Mouse (Mus musculus) megakaryocyte-erythroid progenitor cell, adult 5-6 weeks (primary cell): ENCODE data around the gene Pdk1. TPM values are rescaled to one million over a fixed set of nuclear protein-coding genes. Genes with fewer than 3 reads are reported as not detected.
"Not testable (repeated sequence)": the region's sequence is repeated elsewhere in the genome, so short reads cannot be mapped to it uniquely, and the experiment has no call there.

ENCODE experiments used
- ATAC-seq: replicated peaks from 2 replicates; pipeline ENCODE4 v1.8.0; 2016; ENCODE audit warnings: mild to moderate bottlenecking, inconsistent platforms; ENCODE audit not compliant: severe bottlenecking, poor library complexity, low FRiP score, low TSS enrichment
- total RNA-seq, 2 experiments: library from RNA; stranded (forward) in 1 of 2; stranded (reverse) in 1 of 2; fragments of 200-1000, 215-1000 nt in 1 of 2; fragments of >200 nt in 1 of 2; fragmentation: Nextera tagmentation in 1 of 2; gene quantifications; 2 replicates each; pipeline ENCODE4 v1.2.3; 2014 to 2017

Pdk1 gene
- total RNA-seq, 2 experiments from 2014 or later: 27.9 to 66.8 TPM

GRCm38 (mm10) chr2:71924931-71925330 is 51.9 kb downstream of the Pdk1 start:
- ATAC-seq: not testable (repeated sequence)

GRCm38 (mm10) chr2:71934046-71934445 is 61.0 kb downstream of the Pdk1 start:
- no peak for ATAC-seq

- ATAC-seq: no peak
These were observed 63.7 kb downstream of the Pdk1 start for GRCm38 (mm10) chr2:71936711-71937110.

- no peak for ATAC-seq
These were observed 64.8 kb downstream of the Pdk1 start for GRCm38 (mm10) chr2:71937649-71938308.

- no peak for ATAC-seq
These were observed 65.8 kb downstream of the Pdk1 start for GRCm38 (mm10) chr2:71938716-71939393.

GRCm38 (mm10) chr2:71941005-71941720 is 68.1 kb downstream of the Pdk1 start:
- ATAC-seq: no peak

GRCm38 (mm10) chr2:71941721-71942087 is 68.7 kb downstream of the Pdk1 start:
- no peak for ATAC-seq

GRCm38 (mm10) chr2:71951212-71951611 is 78.2 kb downstream of the Pdk1 start:
- no peak for ATAC-seq

Other genes starting within 250 kb of the Pdk1 start
- gene Itga6, start 127.6 kb upstream of the Pdk1 start, total RNA-seq (2014; fragmentation: Nextera tagmentation): 20.3 and 21.2 TPM in 2 replicates
- gene Itga6, start 127.6 kb upstream of the Pdk1 start, total RNA-seq (2017): 30.4 and 45.3 TPM in 2 replicates
- gene Rapgef4, start 108.0 kb downstream of the Pdk1 start, total RNA-seq (2014; fragmentation: Nextera tagmentation): not detected in 2 replicates
- not detected in 2 replicates for gene Rapgef4, start 108.0 kb downstream of the Pdk1 start, total RNA-seq (2017)